Mouse (Mus musculus) CD4-positive, CD25-positive, alpha-beta regulatory T cell, adult 4 months (primary cell): Measurements from ENCODE around the gene Npb. TPM values are rescaled to one million over a fixed set of nuclear protein-coding genes. Genes with fewer than 3 reads are reported as not detected.
A peak's percentile ranks its signal among the peaks of the same experiment; 100 is the strongest.
"Not testable (repeated sequence)": the region's sequence is repeated elsewhere in the genome, so short reads cannot be mapped to it uniquely, and the experiment has no call there.

Source experiments
- ATAC-seq: one replicate; pipeline ENCODE4 v1.8.0; 2017
- polyA plus RNA-seq, 2 experiments: library from polyadenylated mRNA; unstranded; fragments of 100-300 nt; shearing (Covaris generic); gene quantifications; one replicate each; pipeline ENCODE4 v1.2.1; 2017

Npb gene
- not detected for polyA plus RNA-seq

- no peak for ATAC-seq
These were observed at the start of gene Npb for GRCm38 (mm10) chr11:120608241-120609034. Gene Npb, plus strand, starts transcription at chr11:120608477.

GRCm38 (mm10) chr11:120558843-120559242 is 49.4 kb upstream of the Npb start:
- ATAC-seq = not testable (repeated sequence)

GRCm38 (mm10) chr11:120560952-120561728 is 47.1 kb upstream of the Npb start:
- ATAC-seq = no peak

- ATAC-seq = no peak
These were observed 45.3 kb upstream of the Npb start for GRCm38 (mm10) chr11:120562949-120563348.

GRCm38 (mm10) chr11:120565114-120565513 is 43.2 kb upstream of the Npb start:
- ATAC-seq = no peak

GRCm38 (mm10) chr11:120568324-120568723 is 40.0 kb upstream of the Npb start:
- ATAC-seq = no peak

- no peak for ATAC-seq
These were observed 37.2 kb upstream of the Npb start for GRCm38 (mm10) chr11:120571122-120571521.

GRCm38 (mm10) chr11:120571754-120572416 is 36.4 kb upstream of the Npb start:
- no peak for ATAC-seq

GRCm38 (mm10) chr11:120572417-120572751 is 35.9 kb upstream of the Npb start:
- ATAC-seq = peak; percentile 9

- peak; percentile 82 for ATAC-seq
These were observed 35.3 kb upstream of the Npb start, which contains the start of gene P4hb for GRCm38 (mm10) chr11:120572752-120573584. Gene P4hb, minus strand, starts transcription at chr11:120573253.

GRCm38 (mm10) chr11:120573585-120574277 is 34.5 kb upstream of the Npb start:
- peak; percentile 33 for ATAC-seq

GRCm38 (mm10) chr11:120574278-120574600 is 34.0 kb upstream of the Npb start:
- ATAC-seq = no peak

- no peak for ATAC-seq
These were observed 33.2 kb upstream of the Npb start for GRCm38 (mm10) chr11:120575046-120575445.

- ATAC-seq = no peak
These were observed 32.3 kb upstream of the Npb start for GRCm38 (mm10) chr11:120575940-120576339.

- no peak for ATAC-seq
These were observed 31.8 kb upstream of the Npb start for GRCm38 (mm10) chr11:120576365-120576981.

GRCm38 (mm10) chr11:120577211-120578023 is 30.9 kb upstream of the Npb start:
- ATAC-seq = no peak

GRCm38 (mm10) chr11:120578024-120578693 is 30.1 kb upstream of the Npb start:
- ATAC-seq = no peak

GRCm38 (mm10) chr11:120578694-120579243 is 29.5 kb upstream of the Npb start:
- no peak for ATAC-seq

- ATAC-seq = no peak
These were observed 28.8 kb upstream of the Npb start for GRCm38 (mm10) chr11:120579316-120580107.
